Mouse (Mus musculus): ENCODE measurements around the gene Gna13.

DNA sequence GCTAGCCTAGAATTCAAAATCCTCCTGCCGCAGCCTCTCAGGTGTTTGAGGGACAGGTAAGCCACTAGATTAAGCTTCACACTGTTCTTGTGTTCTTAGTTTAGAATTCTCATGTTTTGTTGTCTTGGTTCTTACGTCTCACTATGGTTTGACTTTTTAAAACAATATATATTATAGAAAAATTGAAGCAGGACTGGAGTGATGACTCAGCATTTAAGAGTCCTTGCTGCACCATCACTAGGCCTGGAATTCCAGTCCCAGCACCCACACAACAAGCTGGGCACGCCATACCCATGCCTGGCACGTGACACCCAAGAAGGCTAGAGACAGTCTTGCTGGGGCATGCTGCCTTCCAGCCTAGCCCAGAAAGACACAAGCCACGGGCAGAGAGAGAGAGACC lies 43.8 kb downstream of the Gna13 start:
- TF ChIP-seq POLR2A (IDR thresholded peaks at IDR 0.05; ENCODE audit: insufficient read depth, low read depth, low read length) (no peak), CTCF (IDR thresholded peaks at IDR 0.05) (no peak), EP300 (IDR thresholded peaks at IDR 0.05; ENCODE audit: insufficient read depth, low read depth, low read length) (no peak)
